Mouse (Mus musculus) liver, embryonic 18 days (tissue): ENCODE measurements around the gene Gm20403. TPM values are rescaled to one million over a fixed set of nuclear protein-coding genes. Genes with fewer than 3 reads are reported as not detected.

Source experiments
- polyA plus RNA-seq: library from polyadenylated mRNA; depleted of rRNA; stranded (reverse); fragments of >200 nt; gene quantifications from 2 replicates; pipeline ENCODE4 v1.2.3, GENCODE M21; 2012; rRNA removed

Gm20403 gene
- polyA plus RNA-seq: not detected in 2 replicates

DNA sequence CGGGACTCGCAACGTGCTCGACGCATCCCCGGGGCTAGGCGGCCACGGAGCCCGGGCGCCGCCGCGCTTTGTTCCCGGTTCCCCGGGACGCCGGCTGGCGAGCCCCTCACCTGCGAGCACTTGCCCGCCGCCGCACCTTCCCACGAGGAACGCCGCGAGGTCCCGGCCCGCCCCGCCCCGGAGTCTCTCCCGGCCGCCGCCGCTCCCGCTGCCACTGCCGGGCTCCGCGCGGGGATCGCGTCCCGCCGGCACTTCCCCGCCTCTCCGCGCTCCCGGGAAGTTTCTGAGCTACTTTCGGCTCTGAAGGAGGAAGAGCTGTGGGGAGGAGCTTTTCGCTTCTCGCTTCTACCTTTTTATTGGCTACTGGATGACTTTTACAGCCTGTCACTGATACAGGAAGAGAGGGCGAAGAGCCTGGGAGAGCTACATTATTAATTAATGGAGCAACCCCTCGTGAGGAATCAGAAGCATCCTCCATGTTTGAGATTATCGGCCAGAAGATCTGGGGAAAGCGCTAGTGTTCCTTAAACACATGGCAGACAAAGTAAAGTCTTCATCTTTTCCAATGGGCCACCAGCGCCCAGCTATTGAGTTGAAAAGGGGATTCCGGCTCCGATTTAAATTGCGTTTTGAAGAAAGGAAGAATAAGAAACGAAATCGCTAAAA is at the start of gene Gm20403:
Gene Gm20403, minus strand, starts transcription at position 478 of the 666 bp plus-strand sequence.

DNA sequence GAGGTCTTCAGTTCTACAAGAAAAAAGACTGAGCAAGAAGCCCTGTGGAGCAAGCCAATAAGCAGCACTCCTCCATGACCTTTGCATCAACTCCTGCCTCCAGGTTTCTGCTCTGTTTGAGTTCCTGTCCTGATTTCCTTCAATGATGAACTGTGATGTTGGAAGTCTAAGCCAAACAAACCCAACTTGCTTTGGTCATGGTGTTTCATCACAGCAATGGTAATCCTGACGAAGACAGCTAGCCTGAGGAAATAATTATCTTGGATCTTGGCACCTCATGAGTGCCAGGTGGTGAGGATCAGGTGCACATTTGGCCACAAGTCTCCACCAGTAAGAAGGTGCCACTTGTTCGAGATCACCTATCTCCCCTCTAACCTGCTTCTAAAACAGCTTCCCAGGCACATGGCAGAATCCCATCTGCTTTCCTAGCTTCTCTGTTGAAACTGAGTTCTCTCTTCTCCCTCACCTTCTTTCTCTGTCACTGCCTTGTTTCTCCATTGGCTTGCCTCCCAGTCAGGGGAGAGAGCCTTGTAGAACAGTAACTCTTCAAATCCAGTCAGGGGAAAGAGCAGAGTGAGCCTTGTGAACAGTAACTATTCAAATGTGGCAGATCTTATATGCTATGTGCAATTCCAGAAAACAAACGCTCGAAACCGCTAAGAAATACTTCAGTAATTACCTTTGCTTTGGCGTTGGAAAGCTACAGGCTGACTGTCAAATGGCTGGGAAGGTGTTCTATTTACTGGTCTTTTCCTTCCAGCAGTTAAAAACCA is 27.5 kb upstream of the Gm20403 start, which contains the start of gene Baz1a:
Gene Baz1a, minus strand, starts transcription at position 723 of the 773 bp plus-strand sequence.

Other genes starting within 250 kb of the Gm20403 start
- gene Snx6, start 190.8 kb downstream of the Gm20403 start, polyA plus RNA-seq: 24.3 and 28.0 TPM in 2 replicates
- gene Cfl2, start 123.7 kb downstream of the Gm20403 start, polyA plus RNA-seq: 14.7 and 15.5 TPM in 2 replicates
- 11.4 and 13.1 TPM in 2 replicates for gene Baz1a, start 27.8 kb upstream of the Gm20403 start, polyA plus RNA-seq
- 10.7 and 12.2 TPM in 2 replicates for gene 2700097O09Rik, start 93.6 kb upstream of the Gm20403 start, polyA plus RNA-seq
- gene Srp54a, start 93.7 kb upstream of the Gm20403 start, polyA plus RNA-seq: 19.7 and 23.8 TPM in 2 replicates
- 3.4 and 3.6 TPM in 2 replicates for gene Fam177a, start 137.9 kb upstream of the Gm20403 start, polyA plus RNA-seq
- 14.3 and 14.9 TPM in 2 replicates for gene Srp54b, start 168.6 kb upstream of the Gm20403 start, polyA plus RNA-seq
- gene 1700047I17Rik2, start 213.1 kb upstream of the Gm20403 start, polyA plus RNA-seq: not detected in 2 replicates
- gene Srp54c, start 243.6 kb upstream of the Gm20403 start, polyA plus RNA-seq: 20.0 and 21.9 TPM in 2 replicates